Comparison of ENCODE assay signal across 7 mouse cellular contexts in the genomic region with DNA sequence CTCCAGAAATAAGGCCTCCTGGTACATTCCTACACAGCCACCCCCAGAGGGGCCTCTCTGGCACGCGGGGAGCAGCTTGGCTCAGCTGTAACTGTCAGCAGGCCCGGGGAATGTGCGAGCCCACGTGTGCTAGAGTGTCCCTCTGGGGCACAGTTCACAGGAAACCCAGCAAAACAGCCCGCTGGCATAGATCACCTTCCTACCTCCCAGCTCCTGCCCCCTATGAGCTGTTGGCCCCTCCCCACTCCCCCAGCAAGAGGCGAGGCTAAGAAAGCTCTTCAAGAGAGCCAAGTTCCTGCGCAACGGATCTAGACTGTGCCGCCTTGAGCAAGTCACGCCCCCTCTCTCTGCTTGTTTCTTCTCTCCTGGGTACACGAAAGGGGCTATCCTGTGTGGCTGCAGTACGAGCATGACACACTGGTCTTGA. TPM values are rescaled to one million over a fixed set of nuclear protein-coding genes. Genes with fewer than 3 reads are reported as not detected.
DNase-seq lines count a peak whose midpoint lies in the region; ATAC-seq and TF ChIP-seq lines count a peak whose summit lies in the region.

No protein-coding gene starts in this region.

- no peak for TF ChIP-seq POLR2A in bone marrow macrophage, adult 2 months (IDR thresholded peaks at IDR 0.05; ENCODE audit: borderline replicate concordance, low read depth, low read length)
- no peak for TF ChIP-seq POLR2A in heart, adult 2 months (IDR thresholded peaks at IDR 0.05; ENCODE audit: insufficient read depth, low read depth, low read length)
- no peak for TF ChIP-seq POLR2A in kidney, adult 2 months (IDR thresholded peaks at IDR 0.05; ENCODE audit: low read depth, low read length)

- 0 out of 2 replicates have a peak, but pooled peaks have one; percentile 11 for TF ChIP-seq EP300 in heart, adult 2 months (IDR thresholded peaks at IDR 0.05; ENCODE audit: insufficient read depth, low read depth, low read length)
- TF ChIP-seq EP300 in lung, postnatal 0 days (IDR thresholded peaks at IDR 0.05), result no peak

- intact Hi-C loops in heart, adult 2 months (cut with DNase I), result loop anchor here (2.0 kb wide), 1 partner anchor 16 kb away; no protein-coding TSS in a partner anchor

- no peak for TF ChIP-seq CTCF in bone marrow macrophage, adult 2 months (IDR thresholded peaks at IDR 0.05; ENCODE audit: low read depth, low read length)
- TF ChIP-seq CTCF in heart, adult 2 months (IDR thresholded peaks at IDR 0.05), result no peak
- no peak for TF ChIP-seq CTCF in kidney, adult 2 months (conservative IDR thresholded peaks at IDR 0.05; ENCODE audit: insufficient read depth, insufficient read length, low read depth, low read length)
- no peak for TF ChIP-seq CTCF in lung, postnatal 0 days (IDR thresholded peaks at IDR 0.05)

- peaks cover 66% of the 10 kb centered on the region for H3K4me1 ChIP-seq in bone marrow macrophage, adult 2 months (ENCODE audit: control insufficient read depth, insufficient read depth, low read length)
- H3K4me1 ChIP-seq in heart, adult 2 months (ENCODE audit: control insufficient read depth, insufficient read depth, low read length), result peaks cover 18% of the 10 kb centered on the region
- H3K4me1 ChIP-seq in kidney, adult 2 months (ENCODE audit: control insufficient read depth, insufficient read depth, low read length), result peaks cover 21% of the 10 kb centered on the region; the same call in 1 of the 2 replicates
- H3K4me1 ChIP-seq in lung, postnatal 0 days (ENCODE audit: insufficient read depth, low read depth, low read length), result peaks cover 8% of the 10 kb centered on the region

- DNase-seq in ES-CJ7 (ENCODE audit: low read depth, low spot score), result peak; percentile 62
- peak; percentile 54 to 72 for DNase-seq in heart, adult 2 months
- peak; percentile 92 for DNase-seq in kidney, adult 2 months
- peak; percentile 89 for DNase-seq in lung, postnatal 0 days (ENCODE audit: low spot score)
- DNase-seq in retina, embryonic 14.5 days (ENCODE audit: low spot score), result peak; percentile 36
- no peak for DNase-seq in cerebellum, adult 11-12 months

- H3K79me2 ChIP-seq in heart, adult 2 months (replicated peaks; ENCODE audit: control insufficient read depth, insufficient read depth, low read length), result no peaks in the 10 kb centered on the region

- 2% methylated on average over 13 of the region's 13 CpGs for WGBS in heart, adult 2 months
- 2% methylated on average over 13 of the region's 13 CpGs for WGBS in kidney, adult 2 months
- under 1% methylated on average over 13 of the region's 13 CpGs for WGBS in lung, postnatal 0 days

- H3K4me2 ChIP-seq in lung, postnatal 0 days (replicated peaks; ENCODE audit: low read depth, low read length), result peak overlapping the region; percentile 92

- H3K27me3 ChIP-seq in heart, adult 2 months (ENCODE audit: control insufficient read depth, insufficient read depth, low read length), result no peaks in the 10 kb centered on the region
- H3K27me3 ChIP-seq in kidney, adult 2 months (replicated peaks; ENCODE audit: control insufficient read depth, insufficient read depth, low read length), result no peaks in the 10 kb centered on the region
- no peaks in the 10 kb centered on the region for H3K27me3 ChIP-seq in lung, postnatal 0 days (replicated peaks; ENCODE audit: insufficient read depth, low read length)

- H3K4me3 ChIP-seq in bone marrow macrophage, adult 2 months (ENCODE audit: insufficient read depth, low read length), result peak overlapping the region; percentile 88
- peak overlapping the region; percentile 95 for H3K4me3 ChIP-seq in heart, adult 2 months
- peak overlapping the region; percentile 80 for H3K4me3 ChIP-seq in kidney, adult 2 months (ENCODE audit: insufficient read depth, low read depth, low read length)
- peak overlapping the region; percentile 70 for H3K4me3 ChIP-seq in lung, postnatal 0 days (ENCODE audit: low read depth, low read length)

- peak; percentile 64 for ATAC-seq in lung, postnatal 0 days

- H3K9ac ChIP-seq in heart, adult 2 months (ENCODE audit: low read depth, low read length), result no peak overlapping the region; the same call in 1 of the 2 replicates
- no peak overlapping the region for H3K9ac ChIP-seq in lung, postnatal 0 days (replicated peaks; ENCODE audit: low read depth)

- no peaks in the 10 kb centered on the region for H3K9me3 ChIP-seq in lung, postnatal 0 days (ENCODE audit: low read length)

- no peaks in the 10 kb centered on the region for H3K36me3 ChIP-seq in heart, adult 2 months (ENCODE audit: control insufficient read depth, insufficient read depth, low read length)
- no peaks in the 10 kb centered on the region for H3K36me3 ChIP-seq in kidney, adult 2 months (ENCODE audit: control insufficient read depth, insufficient read depth, low read length)
- H3K36me3 ChIP-seq in lung, postnatal 0 days (ENCODE audit: insufficient read depth, low read length), result no peaks in the 10 kb centered on the region

- peak overlapping the region; percentile 72 for H3K27ac ChIP-seq in bone marrow macrophage, adult 2 months (ENCODE audit: insufficient read depth, low read depth, low read length)
- peak overlapping the region; percentile 95 for H3K27ac ChIP-seq in heart, adult 2 months
- H3K27ac ChIP-seq in kidney, adult 2 months (ENCODE audit: insufficient read depth, low read depth, low read length), result peak overlapping the region; percentile 13; the same call in 1 of the 2 replicates
- H3K27ac ChIP-seq in lung, postnatal 0 days (ENCODE audit: low read length), result no peak overlapping the region

RNA-seq across cellular contexts. Expression of gene Syne3, which starts 0.8 kb away (rescaled TPM):
- 13.4 and 18.2 TPM in 2 replicates for polyA plus RNA-seq in bone marrow macrophage, adult 2 months (2012; ENCODE audit: insufficient read depth, insufficient read length, missing spikeins)
- 1 to 10 TPM; 7.0 to 8.5 TPM for total RNA-seq in heart, adult 2 months (2021)
- 2.3 and 3.0 TPM in 2 replicates for polyA plus RNA-seq in heart, adult 2 months (2012; rRNA removed)
- polyA plus RNA-seq in kidney, adult 2 months (2012; rRNA removed), result 2.7 and 3.1 TPM in 2 replicates
- 1.1 and 1.2 TPM in 2 replicates for polyA plus RNA-seq in lung, postnatal 0 days (2015; fragmentation: Nextera tagmentation; extraction: Ambion mirVana)

RNA-seq across cellular contexts. Expression of gene Glrx5, which starts 23.7 kb away (rescaled TPM):
- 22.5 and 31.6 TPM in 2 replicates for polyA plus RNA-seq in bone marrow macrophage, adult 2 months (2012; ENCODE audit: insufficient read depth, insufficient read length, missing spikeins)
- total RNA-seq in heart, adult 2 months (2021), result 10 to 100 TPM; 86.5 to 94.7 TPM
- polyA plus RNA-seq in heart, adult 2 months (2012; rRNA removed), result 103 and 104 TPM in 2 replicates
- polyA plus RNA-seq in kidney, adult 2 months (2012; rRNA removed), result 138 and 139 TPM in 2 replicates
- polyA plus RNA-seq in lung, postnatal 0 days (2015; fragmentation: Nextera tagmentation; extraction: Ambion mirVana), result 126 and 127 TPM in 2 replicates
